Mouse (Mus musculus): ENCODE measurements at regions not wholly inside any gene's neighbourhood (a gene's known extent, or its start where the extent isn't known, plus 50 kb on each side); places are given as distances from the start of the nearest gene placed in this dataset.

DNA sequence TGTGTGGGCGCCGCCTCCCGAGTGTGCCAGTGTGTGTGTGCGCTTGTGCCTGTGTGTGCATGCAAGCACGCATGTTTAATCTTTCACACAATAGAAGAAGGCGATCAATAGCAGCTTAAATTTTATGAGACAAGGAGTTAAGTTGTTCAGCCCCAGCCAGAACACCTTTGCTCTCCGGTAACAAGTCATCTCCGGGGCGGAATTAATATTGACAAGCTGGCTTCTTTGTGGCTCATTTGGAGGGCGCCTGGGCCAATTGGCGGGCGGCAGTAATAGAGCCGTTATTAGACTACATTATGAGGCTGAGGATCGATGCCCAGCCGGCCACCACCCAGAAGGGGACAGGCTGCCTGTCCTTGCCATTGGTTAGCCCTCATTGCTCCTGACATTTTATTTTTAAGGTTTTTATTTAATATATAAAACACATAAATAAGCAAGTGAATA is 142.6 kb upstream of the Irx4 start:
- TF ChIP-seq CTCF (IDR thresholded peaks at IDR 0.05; ENCODE audit: low read depth, low read length) (no peak), POLR2A (IDR thresholded peaks at IDR 0.05; ENCODE audit: borderline replicate concordance, low read depth, low read length) (no peak)
